Mouse (Mus musculus): ENCODE results near the gene Ppcdc.

Gene Ppcdc

DNA sequence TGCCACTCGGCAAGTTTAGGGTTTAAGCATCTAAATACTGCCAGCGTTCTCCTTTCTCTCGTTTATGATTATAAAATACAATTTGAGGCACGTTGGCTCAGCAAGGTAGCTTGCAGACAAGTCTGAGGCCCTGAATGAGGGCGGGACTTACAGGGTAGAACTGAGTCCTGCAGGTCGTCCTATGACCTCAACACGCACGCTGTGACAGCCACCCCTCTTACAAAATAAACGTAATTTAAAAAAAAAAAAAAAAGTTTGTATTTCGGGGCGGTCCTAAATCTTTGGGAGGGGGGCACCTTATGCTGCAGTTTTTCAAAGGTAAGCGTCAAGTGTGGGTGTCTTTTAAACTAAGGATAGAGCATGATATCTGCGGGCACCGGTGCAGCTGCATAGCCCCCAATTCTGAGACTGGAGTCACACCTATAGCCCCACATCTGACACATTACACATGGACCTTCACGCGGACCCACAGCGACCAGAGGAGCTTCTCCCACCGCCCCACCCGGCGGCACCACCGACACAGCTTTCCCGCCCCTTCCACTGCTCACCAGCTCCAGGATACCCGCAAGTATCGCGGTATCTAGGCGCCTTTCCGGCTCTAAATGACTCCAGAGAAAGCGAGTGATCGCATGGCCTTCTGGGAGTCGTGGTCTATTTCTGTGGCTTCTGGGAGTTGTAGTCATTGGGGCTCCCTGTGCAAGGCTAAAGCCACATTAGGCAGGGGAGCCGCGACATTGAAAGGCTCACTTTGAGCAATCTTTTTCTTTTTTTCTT lies at the start of gene Ppcdc:
Gene Ppcdc (minus strand): TSS at position 603 of the 774 bp plus-strand sequence.
- in situ Hi-C loops (cut with MboI; ENCODE audit: unreplicated experiment in 2 of 2): loop anchor here (5.0 to 10.0 kb wide), 4 partner anchors 75 to 515 kb away; partner anchors contain the start of genes Commd4 (in 1 of the 2), Cox5a (in 1 of the 2) and Snx33 (in 1 of the 2)

DNA sequence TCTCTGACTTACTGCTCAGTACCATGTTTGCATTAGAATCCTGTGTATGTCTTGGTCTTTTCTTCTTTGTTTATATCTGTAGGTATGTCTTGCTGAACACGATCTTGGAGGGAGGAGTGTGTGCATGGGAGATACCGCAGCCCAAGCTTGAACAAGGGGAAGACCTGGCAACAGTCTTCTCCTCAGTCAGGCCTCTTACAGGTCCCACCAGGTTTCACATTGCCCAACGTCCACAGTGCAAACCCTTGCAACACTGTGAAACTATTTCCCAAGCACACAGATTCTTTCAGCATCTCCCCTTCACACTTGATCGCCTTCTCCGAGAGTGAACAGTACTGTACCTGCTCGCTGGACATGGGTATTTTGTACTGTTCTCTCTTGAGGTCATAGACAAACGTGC lies 47.9 kb upstream of the Ppcdc start:
- in situ Hi-C loops (cut with MboI; ENCODE audit: unreplicated experiment in 2 of 2): loop anchor here (5.0 to 10.0 kb wide), 2 partner anchors 34 to 257 kb away; partner anchors contain the start of gene Cox5a (in 1 of the 2)

DNA sequence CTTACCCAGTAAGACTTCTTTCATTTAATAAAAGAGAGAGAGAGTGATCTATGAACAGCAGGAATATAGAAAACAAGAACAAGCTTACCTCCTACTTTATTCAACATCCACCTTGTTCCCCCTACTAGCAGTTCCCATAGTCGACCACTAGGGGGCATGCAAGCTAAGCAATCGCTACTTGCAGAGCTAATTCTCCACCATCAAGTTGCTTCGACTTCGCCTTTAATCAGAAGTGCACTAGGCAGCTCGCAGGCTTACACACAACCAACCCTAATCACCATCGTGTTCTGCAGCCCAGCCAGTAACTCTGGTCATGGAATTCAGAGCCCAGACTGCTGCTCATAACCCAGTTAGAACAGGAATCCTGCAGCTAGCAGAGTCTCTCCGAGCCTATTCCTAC lies 45.9 kb upstream of the Ppcdc start:
- in situ Hi-C loops (cut with MboI; ENCODE audit: unreplicated experiment in 2 of 2): loop anchor here (5.0 to 10.0 kb wide), 2 partner anchors 37 to 259 kb away; partner anchors contain the start of gene Cox5a (in 1 of the 2)

DNA sequence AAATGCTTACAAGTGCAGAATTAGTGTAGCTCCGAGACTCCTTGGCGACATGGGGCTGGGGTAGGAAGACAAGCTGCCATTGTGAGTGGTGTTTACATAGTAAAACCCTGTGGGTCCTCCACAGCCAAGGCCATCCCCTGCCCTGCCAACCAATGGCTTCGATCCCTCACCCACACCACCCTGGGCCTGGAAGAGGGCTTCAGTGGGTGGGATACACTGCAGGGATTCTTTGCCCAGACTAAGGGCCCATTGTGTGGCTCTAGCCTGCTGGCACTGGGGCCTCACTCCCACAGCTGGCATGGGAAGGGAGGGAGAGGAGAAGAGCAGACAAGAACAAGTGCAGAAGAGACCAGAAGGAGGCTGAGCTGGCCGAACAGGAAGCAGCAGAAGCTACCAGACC lies 29.0 kb upstream of the Ppcdc start:
- in situ Hi-C loops (cut with MboI; ENCODE audit: unreplicated experiment in 2 of 2): no loop called here

DNA sequence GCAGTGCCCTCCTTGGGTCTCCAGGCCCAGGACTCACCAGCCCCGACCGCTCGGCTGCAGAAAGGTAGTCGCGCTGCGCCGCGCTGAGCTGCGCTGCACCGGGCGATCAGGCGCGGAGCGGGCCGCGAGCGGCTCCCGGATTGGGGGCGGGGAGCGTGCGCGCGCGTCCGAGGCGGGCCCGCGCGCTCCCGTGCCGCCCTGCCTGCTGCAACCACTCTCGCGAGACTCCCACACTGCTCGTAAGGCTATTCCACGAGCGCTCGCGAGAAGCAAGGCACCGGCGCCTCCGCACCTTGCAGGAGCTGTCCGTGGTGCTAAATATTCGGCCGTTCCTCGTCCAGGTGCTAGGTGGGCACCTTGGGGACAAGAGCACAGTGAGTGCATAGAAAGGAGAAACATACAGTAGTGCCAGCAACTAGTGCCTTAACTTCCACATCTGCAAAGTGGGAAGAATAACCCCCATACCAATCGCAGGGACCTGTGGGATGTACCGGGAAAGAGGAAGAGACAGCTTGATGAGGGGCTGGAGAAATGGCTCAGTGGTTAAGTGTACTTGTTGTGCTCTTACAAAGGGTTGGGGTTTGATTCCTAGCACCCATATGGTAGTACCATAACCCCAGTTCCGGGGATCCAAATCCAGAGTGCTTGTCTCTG lies 28.1 kb upstream of the Ppcdc start, which contains the start of gene Scamp5:
Gene Scamp5 (minus strand): TSS at position 165 of the 654 bp plus-strand sequence.
- in situ Hi-C loops (cut with MboI; ENCODE audit: unreplicated experiment in 2 of 2): no loop called here

DNA sequence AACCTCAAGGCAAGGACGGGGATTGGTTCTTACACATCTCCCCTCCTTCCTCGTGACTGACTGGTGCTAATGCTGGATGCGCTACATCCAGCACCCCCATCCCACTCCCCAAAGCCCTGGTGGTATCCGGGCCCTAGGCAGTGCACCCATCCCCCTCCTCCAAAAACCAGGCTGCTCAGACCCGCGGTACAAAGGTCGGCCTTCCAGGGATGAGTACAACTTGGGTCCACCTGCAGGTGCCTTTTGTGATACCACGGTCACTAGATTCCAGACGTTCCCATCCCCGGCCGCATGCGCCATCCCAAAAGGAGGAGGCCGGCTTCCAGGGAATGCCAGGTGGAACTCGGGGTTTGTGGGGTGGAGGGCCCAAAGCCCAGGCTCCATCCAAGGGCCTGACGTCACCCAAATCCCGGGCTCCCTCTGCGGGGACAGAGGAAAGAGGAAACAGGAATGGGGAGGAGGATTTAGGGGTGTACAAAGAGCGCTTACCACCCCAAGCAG lies 27.4 kb upstream of the Ppcdc start:
- in situ Hi-C loops (cut with MboI; ENCODE audit: unreplicated experiment in 2 of 2): no loop called here

DNA sequence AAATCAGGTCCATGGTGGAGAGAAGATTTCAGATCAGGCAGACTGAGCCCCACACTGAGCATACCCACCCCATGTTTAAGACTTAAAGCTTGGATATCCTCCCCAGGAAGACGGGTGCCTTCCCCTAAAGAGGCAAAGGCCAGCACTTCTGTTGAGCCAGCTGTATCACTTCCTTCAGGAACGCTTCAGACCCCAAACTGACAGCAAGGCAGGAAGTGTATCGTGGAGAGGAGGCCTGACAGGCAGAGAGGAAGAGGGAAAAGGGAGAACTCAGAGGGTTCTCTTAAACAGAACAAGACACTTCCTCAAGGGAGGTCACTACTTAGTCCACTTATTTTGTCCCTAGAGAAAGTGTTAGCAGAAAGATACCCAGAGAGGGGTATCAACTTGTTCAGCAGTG lies 26.2 kb upstream of the Ppcdc start:
- in situ Hi-C loops (cut with MboI; ENCODE audit: unreplicated experiment in 2 of 2): no loop called here

DNA sequence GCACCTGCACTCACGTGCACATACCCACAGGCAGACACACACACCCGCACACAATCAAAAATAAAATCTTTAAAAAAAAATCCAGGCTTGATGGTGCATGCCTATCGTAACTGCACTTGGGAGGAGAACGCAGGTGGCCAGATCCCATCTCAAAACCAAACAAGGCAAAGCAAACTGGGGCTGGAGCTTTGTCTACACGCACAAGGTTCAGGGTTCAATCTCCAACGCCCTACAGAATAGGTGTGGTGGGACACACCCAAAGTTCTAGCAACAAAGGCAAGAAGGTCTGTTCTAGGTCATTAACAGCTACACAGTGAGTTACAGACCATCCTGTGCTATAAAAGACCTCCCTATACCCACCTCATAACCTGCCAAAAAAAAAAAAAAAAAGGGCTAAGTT lies 22.9 kb upstream of the Ppcdc start:
- in situ Hi-C loops (cut with MboI; ENCODE audit: unreplicated experiment in 2 of 2): no loop called here

DNA sequence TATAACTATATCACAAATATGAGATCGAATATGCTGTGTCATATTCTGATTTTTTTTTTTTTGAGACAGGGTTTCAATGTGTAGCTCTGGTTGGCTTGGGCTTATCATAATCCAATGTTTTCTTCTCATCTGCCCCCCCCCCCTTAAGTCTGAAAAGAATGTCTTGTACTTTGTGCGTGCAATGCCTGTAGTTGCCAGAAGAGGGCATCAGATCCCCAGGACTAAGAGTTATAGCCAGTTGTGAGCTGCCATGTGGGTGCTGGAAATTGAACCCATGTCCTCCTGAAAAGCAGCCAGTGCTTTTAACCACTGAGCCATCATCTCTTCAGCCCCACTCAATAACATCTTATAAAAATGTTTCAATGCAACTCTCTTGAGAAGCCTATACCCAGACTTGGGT lies 19.8 kb upstream of the Ppcdc start:
- in situ Hi-C loops (cut with MboI; ENCODE audit: unreplicated experiment in 2 of 2): no loop called here

DNA sequence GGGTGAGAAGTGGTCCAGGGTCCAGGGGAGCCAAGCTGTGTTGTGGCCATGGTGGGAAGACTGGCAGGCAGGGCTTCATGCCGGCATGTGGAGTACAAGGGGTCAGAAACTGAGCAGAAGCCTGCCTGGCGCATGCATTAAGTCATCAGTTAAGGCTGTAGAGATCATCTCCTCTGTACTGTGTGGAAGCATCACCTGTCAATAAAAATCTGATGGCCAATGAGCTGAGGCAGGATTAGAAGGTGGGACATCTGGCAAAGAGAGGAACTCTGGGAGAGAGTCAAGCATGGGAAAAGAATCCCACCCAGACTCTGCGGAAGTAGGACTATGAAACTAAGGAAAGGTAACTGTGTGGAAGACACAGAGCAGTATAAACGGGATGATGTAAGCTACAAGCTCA lies 13.6 kb upstream of the Ppcdc start:
- in situ Hi-C loops (cut with MboI; ENCODE audit: unreplicated experiment in 2 of 2): no loop called here

DNA sequence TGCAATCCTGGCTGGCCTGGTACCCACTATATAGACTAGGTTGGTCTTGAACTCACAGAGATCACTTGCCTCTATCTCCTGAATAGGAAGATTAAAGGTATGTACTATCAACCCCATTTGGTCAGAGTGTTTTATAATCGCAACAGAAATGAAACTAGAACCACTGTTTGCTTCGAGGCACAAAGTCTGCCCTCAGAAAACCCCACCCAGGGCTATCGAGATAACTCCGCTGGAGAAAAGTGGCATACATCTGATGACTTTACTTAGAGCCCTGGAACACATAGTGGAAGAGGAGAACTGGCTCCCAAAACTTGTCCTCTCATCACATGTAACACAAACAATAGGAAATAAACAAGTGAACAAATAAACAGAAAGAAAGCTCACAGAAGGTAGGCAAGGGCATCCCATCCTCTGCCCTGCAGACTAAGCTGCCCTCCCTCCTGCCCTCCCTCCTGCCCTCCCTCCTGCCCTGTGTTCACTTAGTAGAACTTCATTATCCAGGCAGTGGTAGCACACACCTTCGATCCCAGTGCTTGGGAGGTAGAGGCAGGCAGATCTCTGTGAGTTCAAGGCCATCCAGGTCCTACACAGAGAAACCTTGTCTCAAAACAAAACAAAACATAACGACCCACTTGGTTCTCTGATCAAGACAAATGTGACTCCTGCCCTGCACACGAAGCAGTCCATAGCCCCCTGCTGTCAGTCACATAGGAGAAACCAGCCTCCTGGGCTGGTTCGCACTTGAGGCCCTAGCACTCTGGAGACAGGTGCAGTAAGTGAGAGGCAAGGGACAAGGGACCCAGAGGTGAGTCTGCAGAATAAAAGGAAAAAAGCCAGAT lies 12.9 kb upstream of the Ppcdc start:
- in situ Hi-C loops (cut with MboI; ENCODE audit: unreplicated experiment in 2 of 2): no loop called here

DNA sequence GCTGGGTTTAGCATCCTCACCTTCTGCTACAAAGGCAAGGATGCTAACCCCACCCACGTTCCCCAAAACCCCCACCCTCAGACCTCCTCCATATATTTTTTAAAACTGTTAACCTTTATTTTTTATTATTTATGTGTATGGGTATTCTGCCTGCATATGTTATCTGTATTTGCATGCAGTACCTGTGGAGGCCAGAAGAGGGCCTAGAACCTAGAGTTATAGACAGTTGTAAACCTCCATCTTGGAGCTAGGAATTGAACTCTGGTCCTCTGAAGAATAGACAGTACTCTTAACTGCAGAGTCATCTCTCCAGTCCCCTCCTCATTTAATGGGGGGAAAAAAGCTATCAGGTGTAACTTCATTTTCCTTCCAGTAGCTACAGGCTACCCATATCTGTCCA lies 9.8 kb upstream of the Ppcdc start:
- in situ Hi-C loops (cut with MboI; ENCODE audit: unreplicated experiment in 2 of 2): loop anchor here (10.0 kb wide), 2 partner anchors 65 to 525 kb away; partner anchors contain the start of gene Snx33 (in 1 of the 2)

DNA sequence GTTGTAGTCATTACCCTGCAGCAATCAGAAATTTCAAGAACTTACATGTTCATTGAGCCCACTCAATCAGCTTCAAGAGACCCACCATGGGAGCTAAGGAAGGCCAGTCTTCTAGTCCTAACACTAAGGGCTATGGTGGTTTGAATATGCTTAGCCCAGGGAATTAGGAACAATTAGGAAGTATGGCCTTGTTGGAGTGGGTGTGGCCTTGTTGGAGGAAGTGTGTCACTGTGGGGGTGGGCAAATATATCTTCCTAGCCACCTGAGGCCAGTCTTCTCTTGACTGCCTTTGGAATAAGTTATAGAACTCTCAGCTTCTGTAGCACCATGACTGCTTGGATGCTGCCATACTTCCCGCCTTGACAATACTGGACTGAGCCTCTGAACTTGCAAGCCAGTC lies 696 bp upstream of the Ppcdc start:
- in situ Hi-C loops (cut with MboI; ENCODE audit: unreplicated experiment in 2 of 2): loop anchor here (5.0 to 10.0 kb wide), 4 partner anchors 74 to 516 kb away; partner anchors contain the start of genes Commd4 (in 1 of the 2), Cox5a (in 1 of the 2) and Snx33 (in 1 of the 2)

DNA sequence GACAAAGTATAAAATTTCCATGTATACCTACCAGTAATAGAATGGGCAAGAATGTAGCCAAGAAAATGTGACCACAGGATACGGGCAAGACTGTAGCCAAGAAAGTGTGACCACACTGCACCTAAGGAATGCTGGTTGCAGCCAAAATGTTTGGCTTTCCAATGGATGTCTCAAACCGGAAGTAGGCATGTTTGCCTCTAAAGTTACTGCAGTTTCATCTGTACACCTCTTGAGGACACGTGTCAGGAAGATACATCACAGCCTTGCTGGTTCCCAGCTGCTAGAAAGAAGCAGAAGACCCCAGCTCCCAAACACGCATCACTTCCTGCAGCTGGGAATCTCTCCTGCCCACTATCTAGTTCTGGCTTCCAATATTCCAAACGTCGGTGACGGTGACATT lies 841 bp downstream of the Ppcdc start:
- in situ Hi-C loops (cut with MboI; ENCODE audit: unreplicated experiment in 2 of 2): no loop called here

DNA sequence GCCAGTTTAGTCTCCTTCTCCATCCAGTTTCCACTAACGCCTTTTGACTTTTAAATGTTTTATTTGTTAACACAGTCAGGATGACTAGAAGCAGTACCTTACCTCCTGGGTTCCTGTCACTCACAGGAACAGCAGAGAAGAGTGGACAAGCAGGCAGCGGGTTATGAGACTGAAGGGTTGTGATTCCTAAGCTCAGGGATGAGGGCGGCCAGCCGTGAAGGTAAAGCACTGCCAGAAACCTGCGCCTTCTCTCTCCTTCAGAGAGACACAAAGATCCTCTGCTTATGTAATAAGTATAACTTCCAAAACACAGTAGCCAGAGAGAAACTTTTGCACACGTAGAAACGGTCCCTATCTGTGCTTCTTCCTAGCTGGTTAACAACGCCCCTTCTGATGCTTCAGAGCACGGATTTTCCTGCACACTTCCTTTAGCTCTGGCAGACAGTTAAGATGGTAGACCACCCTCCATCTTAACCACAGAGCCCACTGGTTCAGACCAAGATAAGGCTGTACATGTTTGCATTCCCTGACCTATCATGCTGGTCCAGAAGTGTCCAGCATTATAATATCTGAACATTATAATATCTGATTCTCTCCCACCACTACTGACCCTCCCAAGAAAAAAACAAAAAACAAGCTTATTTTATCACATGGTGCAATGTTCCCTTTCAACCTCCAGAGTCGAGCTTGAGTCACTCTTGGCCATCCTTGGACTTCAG lies 1.9 kb downstream of the Ppcdc start:
- in situ Hi-C loops (cut with MboI; ENCODE audit: unreplicated experiment in 2 of 2): no loop called here

DNA sequence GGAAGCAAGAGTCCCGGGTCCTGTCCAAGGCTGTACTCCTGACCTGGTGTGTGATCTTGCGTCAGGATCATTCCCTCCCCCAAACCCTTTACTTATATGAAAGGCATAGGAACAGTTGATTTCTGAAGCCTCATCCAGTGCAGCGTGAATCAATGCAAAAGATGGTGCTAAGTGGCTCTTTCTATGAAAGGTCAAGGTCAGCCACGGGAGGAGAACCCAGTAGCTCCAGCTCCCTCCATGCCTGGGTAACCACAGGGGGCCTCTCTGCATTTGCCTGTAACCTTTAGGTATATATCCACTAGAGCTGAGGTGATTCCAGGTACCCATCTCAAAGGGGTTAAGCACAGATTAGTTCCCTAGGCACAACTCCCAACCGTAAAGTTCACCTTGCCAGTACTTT lies 3.8 kb downstream of the Ppcdc start:
- in situ Hi-C loops (cut with MboI; ENCODE audit: unreplicated experiment in 2 of 2): no loop called here

DNA sequence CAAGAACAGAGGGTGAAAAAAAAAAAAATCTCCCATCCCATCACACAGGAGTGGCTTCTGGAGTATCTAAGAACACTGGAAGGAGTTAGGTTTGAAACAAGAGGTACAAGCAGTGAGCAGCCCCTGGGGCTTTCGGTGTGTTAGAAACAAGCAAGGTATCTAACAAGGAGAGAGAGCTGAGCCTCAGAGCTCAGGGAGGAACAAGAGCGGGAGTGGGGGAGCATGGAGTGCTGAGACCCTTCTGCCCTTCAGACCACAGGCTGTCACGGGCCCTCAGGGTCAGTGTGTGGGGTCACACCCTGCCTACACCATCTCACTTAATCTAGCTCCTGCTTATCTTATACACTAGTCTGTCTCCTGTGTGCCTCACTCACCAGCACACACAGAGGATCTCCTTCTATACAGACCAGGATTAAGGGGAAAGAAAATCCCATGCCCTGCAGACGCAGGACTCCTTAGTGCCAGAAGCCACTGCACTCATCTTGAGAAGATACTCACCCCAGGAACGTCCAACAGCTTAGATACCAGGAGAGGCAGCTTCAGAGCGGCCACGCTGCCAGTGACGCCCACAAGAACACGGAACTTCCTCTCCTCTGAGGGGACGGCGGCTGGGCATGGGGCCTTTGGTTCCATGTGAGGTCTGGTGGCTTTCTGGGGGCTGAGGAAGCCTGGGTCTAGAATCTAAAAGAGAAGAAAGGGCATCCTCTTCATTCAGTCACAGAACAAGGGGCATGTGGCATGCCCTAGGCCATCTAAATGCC lies 5.3 kb downstream of the Ppcdc start:
- in situ Hi-C loops (cut with MboI; ENCODE audit: unreplicated experiment in 2 of 2): loop anchor here (5.0 kb wide), 2 partner anchors 82 to 172 kb away; partner anchors contain the start of gene 1700017B05Rik (in 2 of the 2)

DNA sequence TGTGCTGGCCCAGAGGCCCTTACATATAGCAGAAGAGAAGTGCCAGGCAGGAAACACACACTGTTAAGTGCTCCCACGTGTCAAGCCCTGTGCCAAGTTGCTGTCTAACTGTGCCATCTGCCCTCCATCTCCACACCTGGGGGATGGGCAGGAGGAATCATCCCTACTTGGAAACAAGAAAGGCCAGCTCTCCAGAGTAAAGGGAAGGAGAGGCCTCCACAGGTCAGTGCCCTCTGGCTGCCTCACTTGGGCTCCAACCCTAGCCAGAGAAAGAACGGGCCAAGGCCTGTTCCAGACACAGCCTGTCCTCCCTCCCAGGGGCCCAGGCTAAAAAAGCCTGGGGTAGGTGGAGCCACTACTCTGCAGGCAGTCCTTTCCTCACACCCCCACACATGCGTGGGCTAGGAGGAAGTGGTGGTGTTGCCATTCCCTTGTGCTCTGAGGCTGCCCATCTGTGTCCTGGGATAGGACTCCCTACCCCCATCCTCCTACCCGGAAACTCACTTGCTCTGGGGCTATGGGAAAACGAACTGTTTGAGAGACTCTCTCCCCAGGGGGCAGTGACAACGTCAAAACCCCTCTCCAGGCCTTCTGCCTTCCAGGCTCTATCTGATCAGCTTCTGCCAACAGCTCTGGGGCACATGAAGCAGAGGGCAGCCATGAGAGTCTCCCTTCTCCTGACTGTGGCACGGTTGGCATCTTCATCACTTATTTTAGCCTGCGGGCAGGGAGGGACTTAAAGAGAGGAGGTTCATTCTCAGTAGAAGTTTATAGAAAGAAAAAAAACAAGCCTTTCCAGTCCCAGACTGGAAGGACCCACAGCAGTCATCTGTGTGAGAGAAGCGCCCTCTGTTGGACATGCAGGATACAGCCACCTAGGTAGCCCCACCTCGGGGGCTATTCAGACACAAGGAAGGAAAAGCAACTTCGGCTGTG lies 6.6 kb downstream of the Ppcdc start:
- in situ Hi-C loops (cut with MboI; ENCODE audit: unreplicated experiment in 2 of 2): loop anchor here (5.0 kb wide), 2 partner anchors 81 to 171 kb away; partner anchors contain the start of gene 1700017B05Rik (in 2 of the 2)
